Mouse (Mus musculus): ENCODE data around the gene Tmem185b.

DNA sequence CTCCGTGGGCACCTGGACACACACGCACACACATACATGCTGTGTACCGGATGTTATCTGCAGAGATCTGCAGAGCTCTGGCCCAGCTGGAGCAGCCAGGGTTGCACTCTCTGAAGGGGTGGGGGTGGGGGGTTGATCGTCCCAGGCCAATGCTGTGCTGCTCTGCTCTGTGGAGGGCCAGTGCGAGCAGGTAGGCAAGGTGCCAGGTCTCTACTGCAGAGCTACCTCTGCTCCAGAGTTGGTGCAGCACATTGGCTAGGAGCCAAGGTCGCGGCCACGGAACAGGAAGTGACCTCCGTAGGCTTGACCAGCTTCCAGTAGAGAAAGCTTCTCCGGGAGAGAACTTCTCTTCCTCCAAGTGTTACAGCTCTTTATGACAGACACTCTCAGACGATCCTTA, 33.9 kb upstream of the Tmem185b start:
- no peak for TF ChIP-seq CTCF (IDR thresholded peaks at IDR 0.05; ENCODE audit: control insufficient read depth, insufficient read depth, low read length)
- no peak for TF ChIP-seq POLR2A (IDR thresholded peaks at IDR 0.05; ENCODE audit: borderline replicate concordance, control insufficient read depth, low read depth, low read length)
